Mouse (Mus musculus) liver, postnatal 0 days (tissue): ENCODE measurements around the gene Map1s. TPM values are rescaled to one million over a fixed set of nuclear protein-coding genes. Genes with fewer than 3 reads are reported as not detected.

Experiments used
- ATAC-seq: fragments of 200-750 bp; cut with Nextera tagmentation; 2 replicates; pipeline ENCODE4 v1.8.0; 2017; ENCODE audit warnings: mild to moderate bottlenecking, moderate library complexity
- DNase-seq: peaks from one replicate; pipeline ENCODE4 v3.0.0-alpha.2; 2016
- H3K27ac ChIP-seq: fragments of 300-500 bp; sonication (generic); 2 replicates; pipeline ENCODE4 v1.5.1; 2014; ENCODE audit warnings: antibody characterized with exemption, moderate library complexity, mild to moderate bottlenecking, low read depth
- H3K27me3 ChIP-seq: fragments of 300-500 bp; sonication (generic); 2 replicates; pipeline ENCODE4 v1.6.1; 2014; ENCODE audit warnings: low read length, control low read depth, mixed read lengths; ENCODE audit not compliant: insufficient read depth
- H3K36me3 ChIP-seq: fragments of 300-500 bp; sonication (generic); replicated peaks from 2 replicates; pipeline ENCODE4 v1.6.1; 2014; ENCODE audit warnings: mild to moderate bottlenecking, control low read depth, low read length, moderate library complexity, mixed read lengths; ENCODE audit not compliant: insufficient read depth
- H3K4me1 ChIP-seq: fragments of 300-500 bp; sonication (generic); 2 replicates; pipeline ENCODE4 v1.6.1; 2014; ENCODE audit warnings: antibody characterized with exemption, mild to moderate bottlenecking, control low read depth; ENCODE audit not compliant: insufficient read depth
- H3K4me2 ChIP-seq: fragments of 300-500 bp; sonication (generic); 2 replicates; pipeline ENCODE4 v1.6.1; 2014; ENCODE audit warnings: low read depth, mild to moderate bottlenecking, low read length, moderate library complexity, mixed read lengths
- H3K4me3 ChIP-seq: fragments of 300-500 bp; sonication (generic); 2 replicates; pipeline ENCODE4 v1.5.1; 2014; ENCODE audit warnings: low read depth, low read length
- H3K9ac ChIP-seq: fragments of 300-500 bp; sonication (generic); replicated peaks from 2 replicates; pipeline ENCODE4 v1.6.1; 2014; ENCODE audit warnings: mild to moderate bottlenecking, moderate library complexity
- H3K9me3 ChIP-seq: fragments of 300-500 bp; sonication (generic); 2 replicates; pipeline ENCODE4 v1.6.1; 2016; ENCODE audit warnings: mild to moderate bottlenecking, control low read depth, low read length, mixed read lengths
- CTCF ChIP-seq: sonication (generic); IDR thresholded peaks from 2 replicates; pipeline ENCODE4 v1.5.1; 2016; ENCODE audit warnings: antibody characterized with exemption, low read depth
- EP300 ChIP-seq: IDR thresholded peaks from 2 replicates; pipeline ENCODE4 v1.6.1; 2016; ENCODE audit warnings: antibody characterized with exemption, low read depth, mild to moderate bottlenecking
- microRNA counts: library from miRNA; unstranded; fragments of <30 nt; microRNA quantifications from one replicate; lab custom pipeline; 2015
- microRNA-seq: library from miRNA; unstranded; fragments of <30 nt; microRNA quantifications from one replicate; pipeline ENCODE4, GENCODE M21; 2016
- polyA plus RNA-seq: library from polyadenylated mRNA; unstranded; fragments of >200 nt; fragmentation: Nextera tagmentation; extraction: Ambion mirVana; gene quantifications from 2 replicates; pipeline ENCODE4 v1.2.1, GENCODE M21; 2015

Map1s gene
- polyA plus RNA-seq, 1 experiment from 2014 or later, result 8.7 TPM

DNA sequence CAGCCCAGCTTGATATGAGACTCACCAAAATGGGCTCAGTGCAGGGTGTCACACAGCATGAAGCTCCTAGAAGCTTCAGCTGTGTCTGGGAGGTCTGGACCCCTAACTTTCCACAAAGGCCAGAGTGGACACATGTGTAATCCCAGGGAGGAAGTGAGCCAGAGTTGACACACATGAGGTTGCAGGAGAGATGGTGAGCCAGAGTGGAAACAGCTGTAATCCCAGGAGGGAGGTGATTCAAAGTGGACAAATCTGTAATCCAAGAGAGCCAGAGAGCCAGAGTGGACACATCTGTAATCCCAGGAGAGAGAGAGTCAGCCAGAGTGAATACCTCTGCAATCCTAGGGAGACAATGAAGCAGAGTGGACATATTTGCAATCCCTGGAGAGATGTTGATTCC lies 59.1 kb downstream of the Map1s start:
- no peak for ATAC-seq
- no peaks in the 10 kb centered on the region for H3K9me3 ChIP-seq
- no peaks in the 10 kb centered on the region for H3K27me3 ChIP-seq
- no peak overlapping the region for H3K4me3 ChIP-seq
- no peaks in the 10 kb centered on the region for H3K36me3 ChIP-seq
- no peak overlapping the region for H3K4me2 ChIP-seq
- no peaks in the 10 kb centered on the region for H3K4me1 ChIP-seq
- no peak for DNase-seq
- TF ChIP-seq CTCF (no peak), EP300 (no peak)
- H3K27ac ChIP-seq, result no peak overlapping the region
- no peak overlapping the region for H3K9ac ChIP-seq

MicroRNA genes within 50 kb of the gene (microRNA counts, 519-probe panel; counts per million panel counts)
- microRNA mmu-miR-1969 (lab: Ali Mortazavi, UCI), result not detected

Small RNA genes lying within 50 kb of the gene (microRNA-seq; reads per million reads assigned to microRNA genes)
- gene Mir1969, result 1.2 reads per million
- 1.6 reads per million for gene Mir7067

Other genes starting within 250 kb of the Map1s start
- 31.0 and 32.2 TPM in 2 replicates for gene Pgpep1, start 245.5 kb upstream of the Map1s start, polyA plus RNA-seq
- 98.5 and 103 TPM in 2 replicates for gene Lsm4, start 232.7 kb upstream of the Map1s start, polyA plus RNA-seq
- 19.6 and 38.4 TPM in 2 replicates for gene Jund, start 207.0 kb upstream of the Map1s start, polyA plus RNA-seq
- gene Iqcn, start 202.5 kb upstream of the Map1s start, polyA plus RNA-seq, result 0.02 TPM in 1 of 2 replicates, not detected in the other
- 0.22 and 0.25 TPM in 2 replicates for gene Gm3336, start 187.4 kb upstream of the Map1s start, polyA plus RNA-seq
- gene Pde4c, start 182.2 kb upstream of the Map1s start, polyA plus RNA-seq, result 1.6 and 1.8 TPM in 2 replicates
- 3.2 and 3.3 TPM in 2 replicates for gene Rab3a, start 151.3 kb upstream of the Map1s start, polyA plus RNA-seq
- gene Mpv17l2, start 145.0 kb upstream of the Map1s start, polyA plus RNA-seq, result 36.3 and 39.9 TPM in 2 replicates
- gene Pik3r2, start 129.2 kb upstream of the Map1s start, polyA plus RNA-seq, result 8.9 and 9.0 TPM in 2 replicates
- 5.2 and 6.0 TPM in 2 replicates for gene Mast3, start 100.9 kb upstream of the Map1s start, polyA plus RNA-seq
- 0.19 and 0.25 TPM in 2 replicates for gene Il12rb1, start 97.5 kb upstream of the Map1s start, polyA plus RNA-seq
- 6.1 and 6.2 TPM in 2 replicates for gene Arrdc2, start 66.2 kb upstream of the Map1s start, polyA plus RNA-seq
- gene Kcnn1, start 42.7 kb upstream of the Map1s start, polyA plus RNA-seq, result 0.19 and 0.45 TPM in 2 replicates
- 34.3 and 37.9 TPM in 2 replicates for gene Ccdc124, start 32.0 kb upstream of the Map1s start, polyA plus RNA-seq
- gene Slc5a5, start 13.2 kb upstream of the Map1s start, polyA plus RNA-seq, result not detected in 2 replicates
- 2,490 and 2,569 TPM in 2 replicates for gene Rpl18a, start 8.5 kb upstream of the Map1s start, polyA plus RNA-seq